Mouse (Mus musculus): ENCODE measurements around the gene Cpox. TPM values are rescaled to one million over a fixed set of nuclear protein-coding genes. Genes with fewer than 3 reads are reported as not detected.

The Cpox gene
- total RNA-seq, 4 experiments from 2014 or later, result 41.4 to 46.8 (median 43.7) TPM

GRCm38 (mm10) chr16:58669264-58669663, 828 bp upstream of the Cpox start:
- DNase-seq (ENCODE audit: low spot score in 2 of 2), result no peak

GRCm38 (mm10) chr16:58670643-58671042, 551 bp downstream of the Cpox start:
- no peak for DNase-seq (ENCODE audit: low spot score in 2 of 2)

- DNase-seq (ENCODE audit: low spot score in 2 of 2), result no peak
Measured at GRCm38 (mm10) chr16:58671212-58671985, 1.3 kb downstream of the Cpox start.

GRCm38 (mm10) chr16:58672396-58672795, 2.3 kb downstream of the Cpox start:
- DNase-seq (ENCODE audit: low spot score in 2 of 2), result no peak

- DNase-seq (ENCODE audit: low spot score in 2 of 2), result no peak
Measured at GRCm38 (mm10) chr16:58673811-58674410, 3.8 kb downstream of the Cpox start.

GRCm38 (mm10) chr16:58675256-58675655, 5.2 kb downstream of the Cpox start:
- no peak for DNase-seq (ENCODE audit: low spot score in 2 of 2)

GRCm38 (mm10) chr16:58676156-58676555, 6.1 kb downstream of the Cpox start:
- DNase-seq (ENCODE audit: low spot score in 2 of 2), result no peak

GRCm38 (mm10) chr16:58676633-58677032, 6.5 kb downstream of the Cpox start:
- no peak for DNase-seq (ENCODE audit: low spot score in 2 of 2)

GRCm38 (mm10) chr16:58677491-58677890, 7.4 kb downstream of the Cpox start:
- DNase-seq (ENCODE audit: low spot score in 2 of 2), result no peak

- DNase-seq (ENCODE audit: low spot score in 2 of 2), result no peak
Measured at GRCm38 (mm10) chr16:58678660-58679059, 8.6 kb downstream of the Cpox start.

GRCm38 (mm10) chr16:58682046-58682445, 12.0 kb downstream of the Cpox start:
- no peak for DNase-seq (ENCODE audit: low spot score in 2 of 2)

GRCm38 (mm10) chr16:58682870-58683269, 12.8 kb downstream of the Cpox start:
- DNase-seq (ENCODE audit: low spot score in 2 of 2), result no peak

- DNase-seq (ENCODE audit: low spot score in 2 of 2), result no peak
Measured at GRCm38 (mm10) chr16:58683911-58684310, 13.8 kb downstream of the Cpox start.

- no peak for DNase-seq (ENCODE audit: low spot score in 2 of 2)
Measured at GRCm38 (mm10) chr16:58684537-58684936, 14.4 kb downstream of the Cpox start.

- no peak for DNase-seq (ENCODE audit: low spot score in 2 of 2)
Measured at GRCm38 (mm10) chr16:58685548-58686537, 15.8 kb downstream of the Cpox start.

- no peak for DNase-seq (ENCODE audit: low spot score in 2 of 2)
Measured at GRCm38 (mm10) chr16:58688534-58688933, 18.4 kb downstream of the Cpox start.

- no peak for DNase-seq (ENCODE audit: low spot score in 2 of 2)
Measured at GRCm38 (mm10) chr16:58689555-58690169, 19.6 kb downstream of the Cpox start.

GRCm38 (mm10) chr16:58690322-58690732, 20.2 kb downstream of the Cpox start:
- DNase-seq (ENCODE audit: low spot score in 2 of 2), result no peak

GRCm38 (mm10) chr16:58694091-58694490, 24.0 kb downstream of the Cpox start:
- no peak for DNase-seq (ENCODE audit: low spot score in 2 of 2)

GRCm38 (mm10) chr16:58696796-58697195, 26.7 kb downstream of the Cpox start:
- no peak for DNase-seq (ENCODE audit: low spot score in 2 of 2)

GRCm38 (mm10) chr16:58697261-58697660, 27.2 kb downstream of the Cpox start:
- no peak for DNase-seq (ENCODE audit: low spot score in 2 of 2)

Measured in left cerebral cortex, adult 8-10 months (tissue).